Mouse (Mus musculus): Measurements from ENCODE around the gene Daam2. TPM values are rescaled to one million over a fixed set of nuclear protein-coding genes. Genes with fewer than 3 reads are reported as not detected.

The Daam2 gene
- polyA plus RNA-seq, 1 experiment from 2014 or later = 1.1 TPM

GRCm38 (mm10) chr17:49528503-49529205, 35.5 kb downstream of the Daam2 start:
- no peaks in the 10 kb centered on the region for H3K27me3 ChIP-seq (replicated peaks)
- no peak for ATAC-seq
- H3K9ac ChIP-seq = no peak overlapping the region
- 44% methylated on average over 7 of the region's 7 CpGs for WGBS (ENCODE audit: insufficient replicate concordance)
- H3K4me3 ChIP-seq = no peak overlapping the region
- H3K9me3 ChIP-seq (replicated peaks) = no peaks in the 10 kb centered on the region
- no peaks in the 10 kb centered on the region for H3K36me3 ChIP-seq
- H3K27ac ChIP-seq = no peak overlapping the region
- H3K4me1 ChIP-seq = no peaks in the 10 kb centered on the region
- no peak overlapping the region for H3K4me2 ChIP-seq

- whole genome bisulfite sequencing (ENCODE audit: insufficient replicate concordance) = 62% methylated on average over 4 of the region's 4 CpGs
- no peak overlapping the region for H3K9ac ChIP-seq
- ATAC-seq = no peak
Measured at GRCm38 (mm10) chr17:49528033-49528432, 36.1 kb downstream of the Daam2 start.

GRCm38 (mm10) chr17:49526566-49526965, 37.6 kb downstream of the Daam2 start:
- H3K36me3 ChIP-seq = no peaks in the 10 kb centered on the region
- H3K4me3 ChIP-seq = no peak overlapping the region
- H3K9ac ChIP-seq = no peak overlapping the region
- H3K4me1 ChIP-seq = no peaks in the 10 kb centered on the region
- no peaks in the 10 kb centered on the region for H3K27me3 ChIP-seq (replicated peaks)
- ATAC-seq = no peak
- 68% methylated on average over 5 of the region's 5 CpGs for WGBS (ENCODE audit: insufficient replicate concordance)
- H3K27ac ChIP-seq = no peak overlapping the region
- H3K4me2 ChIP-seq = no peak overlapping the region
- H3K9me3 ChIP-seq (replicated peaks) = no peaks in the 10 kb centered on the region

More at GRCm38 (mm10) chr17:49528033-49528432, 36.1 kb downstream of the Daam2 start:
- Histone ChIP-seq H3K4me2 (no peak overlapping the region), H3K36me3 (no peaks in the 10 kb centered on the region), H3K27ac (no peak overlapping the region), H3K4me3 (no peak overlapping the region), H3K4me1 (no peaks in the 10 kb centered on the region), H3K27me3 (replicated peaks) (no peaks in the 10 kb centered on the region), H3K9me3 (replicated peaks) (no peaks in the 10 kb centered on the region)

- Histone ChIP-seq H3K9ac (no peak overlapping the region), H3K9me3 (replicated peaks) (no peaks in the 10 kb centered on the region), H3K27me3 (replicated peaks) (no peaks in the 10 kb centered on the region), H3K4me2 (no peak overlapping the region), H3K36me3 (no peaks in the 10 kb centered on the region), H3K4me3 (no peak overlapping the region), H3K4me1 (no peaks in the 10 kb centered on the region), H3K27ac (no peak overlapping the region)
- ATAC-seq = no peak
- 66% methylated on average over 4 of the region's 4 CpGs for WGBS (ENCODE audit: insufficient replicate concordance)
Measured at GRCm38 (mm10) chr17:49525911-49526310, 38.2 kb downstream of the Daam2 start.

GRCm38 (mm10) chr17:49524584-49524983, 39.6 kb downstream of the Daam2 start:
- no peak overlapping the region for H3K4me3 ChIP-seq
- no peaks in the 10 kb centered on the region for H3K4me1 ChIP-seq
- no peak overlapping the region for H3K9ac ChIP-seq
- WGBS (ENCODE audit: insufficient replicate concordance) = 47% methylated on average over 2 of the region's 2 CpGs
- no peak overlapping the region for H3K4me2 ChIP-seq
- no peaks in the 10 kb centered on the region for H3K36me3 ChIP-seq
- H3K27me3 ChIP-seq (replicated peaks) = no peaks in the 10 kb centered on the region
- H3K27ac ChIP-seq = no peak overlapping the region
- ATAC-seq = no peak
- no peaks in the 10 kb centered on the region for H3K9me3 ChIP-seq (replicated peaks)

- Histone ChIP-seq H3K9ac (no peak overlapping the region), H3K4me3 (no peak overlapping the region), H3K4me1 (no peaks in the 10 kb centered on the region), H3K27ac (no peak overlapping the region), H3K36me3 (no peaks in the 10 kb centered on the region), H3K4me2 (no peak overlapping the region), H3K9me3 (replicated peaks) (no peaks in the 10 kb centered on the region), H3K27me3 (replicated peaks) (no peaks in the 10 kb centered on the region)
- 20% methylated on average over 2 of the region's 2 CpGs for WGBS (ENCODE audit: insufficient replicate concordance)
- no peak for ATAC-seq
Measured at GRCm38 (mm10) chr17:49522435-49522834, 41.7 kb downstream of the Daam2 start.

GRCm38 (mm10) chr17:49522002-49522401, 42.1 kb downstream of the Daam2 start:
- Histone ChIP-seq H3K27ac (no peak overlapping the region), H3K9ac (no peak overlapping the region), H3K4me2 (no peak overlapping the region), H3K36me3 (no peaks in the 10 kb centered on the region), H3K9me3 (replicated peaks) (no peaks in the 10 kb centered on the region), H3K27me3 (replicated peaks) (no peaks in the 10 kb centered on the region), H3K4me3 (no peak overlapping the region), H3K4me1 (no peaks in the 10 kb centered on the region)
- ATAC-seq = no peak
- WGBS (ENCODE audit: insufficient replicate concordance) = 32% methylated on average over 7 of the region's 7 CpGs

- Histone ChIP-seq H3K36me3 (no peaks in the 10 kb centered on the region), H3K9ac (no peak overlapping the region), H3K4me3 (no peak overlapping the region), H3K27ac (no peak overlapping the region), H3K27me3 (replicated peaks) (no peaks in the 10 kb centered on the region), H3K9me3 (replicated peaks) (no peaks in the 10 kb centered on the region), H3K4me2 (no peak overlapping the region), H3K4me1 (no peaks in the 10 kb centered on the region)
- no peak for ATAC-seq
- WGBS (ENCODE audit: insufficient replicate concordance) = 69% methylated on average over 6 of the region's 6 CpGs
Measured at GRCm38 (mm10) chr17:49520674-49521073, 43.5 kb downstream of the Daam2 start.

GRCm38 (mm10) chr17:49519576-49520247, 44.4 kb downstream of the Daam2 start:
- Histone ChIP-seq H3K27me3 (replicated peaks) (no peaks in the 10 kb centered on the region), H3K9me3 (replicated peaks) (no peaks in the 10 kb centered on the region), H3K27ac (no peak overlapping the region), H3K36me3 (no peaks in the 10 kb centered on the region), H3K4me2 (no peak overlapping the region), H3K9ac (no peak overlapping the region), H3K4me3 (no peak overlapping the region), H3K4me1 (no peaks in the 10 kb centered on the region)
- ATAC-seq = no peak
- 65% methylated on average over 7 of the region's 7 CpGs for WGBS (ENCODE audit: insufficient replicate concordance)

GRCm38 (mm10) chr17:49517091-49517490, 47.1 kb downstream of the Daam2 start:
- no peaks in the 10 kb centered on the region for H3K9me3 ChIP-seq (replicated peaks)
- no peak overlapping the region for H3K4me3 ChIP-seq
- no peaks in the 10 kb centered on the region for H3K4me1 ChIP-seq
- H3K27ac ChIP-seq = no peak overlapping the region
- no peaks in the 10 kb centered on the region for H3K36me3 ChIP-seq
- H3K9ac ChIP-seq = no peak overlapping the region
- no peaks in the 10 kb centered on the region for H3K27me3 ChIP-seq (replicated peaks)
- H3K4me2 ChIP-seq = no peak overlapping the region
- ATAC-seq = no peak
- 39% methylated on average over 3 of the region's 3 CpGs for WGBS (ENCODE audit: insufficient replicate concordance)

- no peaks in the 10 kb centered on the region for H3K27me3 ChIP-seq (replicated peaks)
- H3K4me2 ChIP-seq = no peak overlapping the region
- WGBS (ENCODE audit: insufficient replicate concordance) = 55% methylated on average over 4 of the region's 4 CpGs
- H3K4me3 ChIP-seq = no peak overlapping the region
- no peaks in the 10 kb centered on the region for H3K4me1 ChIP-seq
- H3K36me3 ChIP-seq = no peaks in the 10 kb centered on the region
- 0 out of 2 replicates have a peak, but pooled peaks cover 4% of the 10 kb centered on the region for H3K9me3 ChIP-seq (replicated peaks)
- H3K9ac ChIP-seq = no peak overlapping the region
- no peak overlapping the region for H3K27ac ChIP-seq
- ATAC-seq = no peak
Measured at GRCm38 (mm10) chr17:49515678-49516077, 48.5 kb downstream of the Daam2 start.

GRCm38 (mm10) chr17:49515141-49515540, 49.0 kb downstream of the Daam2 start:
- no peak overlapping the region for H3K27ac ChIP-seq
- H3K4me2 ChIP-seq = no peak overlapping the region

More at GRCm38 (mm10) chr17:49515141-49515540, 49.0 kb downstream of the Daam2 start:
- no peak overlapping the region for H3K4me3 ChIP-seq
- WGBS (ENCODE audit: insufficient replicate concordance) = 70% methylated on average over 3 of the region's 3 CpGs
- ATAC-seq = no peak
- H3K9ac ChIP-seq = no peak overlapping the region
- no peaks in the 10 kb centered on the region for H3K27me3 ChIP-seq (replicated peaks)
- no peaks in the 10 kb centered on the region for H3K4me1 ChIP-seq
- 0 out of 2 replicates have a peak, but pooled peaks cover 4% of the 10 kb centered on the region for H3K9me3 ChIP-seq (replicated peaks)
- no peaks in the 10 kb centered on the region for H3K36me3 ChIP-seq
